Mouse (Mus musculus): ENCODE measurements around the gene Gpr84. TPM values are rescaled to one million over a fixed set of nuclear protein-coding genes. Genes with fewer than 3 reads are reported as not detected.
"Not testable (repeated sequence)": the region's sequence is repeated elsewhere in the genome, so short reads cannot be mapped to it uniquely, and the experiment has no call there.

The Gpr84 gene
- total RNA-seq, 4 experiments from 2014 or later = not detected

DNA sequence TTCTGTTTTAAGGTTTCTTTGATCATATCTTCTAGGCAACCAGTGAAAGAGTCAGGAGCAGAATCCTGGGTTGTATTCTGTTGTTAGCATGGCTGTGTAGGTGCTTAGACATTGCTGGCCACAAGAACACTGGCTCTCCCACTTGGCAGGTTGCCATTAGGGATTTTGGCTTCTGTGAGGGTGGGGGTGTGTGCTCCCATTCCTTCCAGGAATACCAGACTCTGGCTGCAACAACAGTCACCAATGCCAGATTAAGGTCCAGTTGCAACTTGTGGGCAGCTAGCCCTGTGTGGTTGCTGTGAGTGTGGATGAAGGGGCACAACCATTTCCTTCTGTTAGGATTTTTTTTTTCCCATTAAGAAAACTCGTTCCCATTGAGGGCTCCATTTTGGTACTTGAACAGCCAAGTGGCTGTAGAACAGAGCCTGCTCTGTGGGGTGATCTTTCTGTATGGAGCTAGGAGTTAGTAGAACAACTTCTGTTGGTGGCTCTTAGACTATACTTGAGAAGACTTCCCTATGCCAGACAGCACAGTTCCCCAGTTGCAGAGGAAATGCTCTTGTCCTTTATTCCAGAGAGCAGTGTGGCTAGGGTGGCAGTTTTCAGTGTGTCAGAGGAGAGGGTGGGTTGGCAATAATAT is 24.5 kb downstream of the Gpr84 start:
- peak; percentile 44 to 52 for DNase-seq (ENCODE audit: low spot score in 2 of 2)

DNA sequence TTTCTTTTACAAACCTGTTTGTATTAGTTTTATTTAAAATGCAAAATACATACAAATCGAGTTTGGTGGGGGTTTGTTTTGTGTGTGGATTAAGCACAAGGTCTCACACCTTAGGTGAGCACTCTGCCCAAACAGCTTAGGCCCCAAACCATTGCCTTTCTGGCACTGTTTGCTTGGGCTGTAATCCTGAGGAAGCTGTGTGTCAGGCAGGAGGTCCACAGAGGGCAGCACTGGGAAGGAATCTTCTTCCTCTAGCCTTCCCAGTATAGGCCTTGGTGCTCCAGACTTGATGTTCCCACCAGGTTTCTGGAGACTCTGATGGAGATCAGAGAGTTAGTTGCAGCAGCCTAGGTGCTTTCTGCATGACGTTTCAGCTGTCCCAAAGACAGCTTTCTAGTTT is 25.8 kb downstream of the Gpr84 start:
- no peak for DNase-seq (ENCODE audit: low spot score in 2 of 2)

DNA sequence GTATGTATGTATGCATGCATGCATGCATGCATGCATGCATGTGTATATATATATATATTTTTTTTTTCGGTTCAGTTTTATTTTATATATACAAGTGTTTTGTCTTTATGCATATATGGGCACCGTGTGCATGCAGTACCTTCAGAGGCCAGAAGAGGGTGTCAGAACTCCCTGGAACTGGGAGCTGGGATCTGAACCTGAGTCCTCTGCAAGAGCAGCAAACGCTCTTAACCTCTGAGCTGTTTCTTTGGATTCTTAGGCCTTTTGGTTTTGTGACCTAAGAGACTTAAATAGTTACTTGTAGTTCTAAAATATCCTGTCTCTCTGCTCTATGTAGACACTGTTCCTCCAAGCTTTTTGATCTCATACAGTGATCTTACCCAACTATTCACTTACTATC is 26.3 kb downstream of the Gpr84 start:
- peak in 1 of 2 experiments; percentile 33 for DNase-seq (ENCODE audit: low spot score in 2 of 2)

DNA sequence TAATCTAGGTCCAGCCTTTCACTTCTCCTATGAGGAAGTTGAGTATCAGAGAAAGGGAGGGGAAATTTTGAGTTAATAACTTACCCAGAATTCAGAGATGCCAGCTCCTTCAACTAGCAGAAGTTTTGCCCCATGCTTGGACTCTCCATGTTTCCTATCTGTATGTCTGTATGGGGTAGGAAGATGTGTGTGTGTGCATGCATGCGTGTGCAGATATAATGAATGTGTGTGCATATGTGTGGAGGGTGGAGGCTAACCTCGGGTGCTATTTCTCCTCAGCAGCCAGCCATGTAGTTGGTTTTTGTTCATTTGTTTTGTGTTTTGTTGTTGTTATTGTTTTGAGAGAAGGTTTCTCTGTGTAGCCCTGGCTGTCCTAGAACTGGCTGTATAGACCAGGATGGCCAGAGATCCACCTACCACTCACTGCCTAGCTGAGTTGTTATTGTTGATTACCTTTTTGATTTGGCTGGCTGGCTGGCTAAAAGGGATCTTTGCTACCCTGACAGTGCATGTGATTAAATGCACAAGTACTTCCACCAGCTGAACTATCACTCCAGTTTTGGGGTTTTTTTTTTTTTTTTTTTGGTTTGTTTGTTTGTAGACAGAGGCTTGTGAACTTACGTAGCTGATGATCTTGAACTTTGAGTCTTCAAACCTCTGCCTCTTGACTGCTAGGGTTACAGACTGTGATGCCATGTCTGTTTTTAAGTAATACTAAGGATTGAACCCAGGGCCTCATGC is 28.8 kb downstream of the Gpr84 start:
- no peak for DNase-seq (ENCODE audit: low spot score in 2 of 2)

DNA sequence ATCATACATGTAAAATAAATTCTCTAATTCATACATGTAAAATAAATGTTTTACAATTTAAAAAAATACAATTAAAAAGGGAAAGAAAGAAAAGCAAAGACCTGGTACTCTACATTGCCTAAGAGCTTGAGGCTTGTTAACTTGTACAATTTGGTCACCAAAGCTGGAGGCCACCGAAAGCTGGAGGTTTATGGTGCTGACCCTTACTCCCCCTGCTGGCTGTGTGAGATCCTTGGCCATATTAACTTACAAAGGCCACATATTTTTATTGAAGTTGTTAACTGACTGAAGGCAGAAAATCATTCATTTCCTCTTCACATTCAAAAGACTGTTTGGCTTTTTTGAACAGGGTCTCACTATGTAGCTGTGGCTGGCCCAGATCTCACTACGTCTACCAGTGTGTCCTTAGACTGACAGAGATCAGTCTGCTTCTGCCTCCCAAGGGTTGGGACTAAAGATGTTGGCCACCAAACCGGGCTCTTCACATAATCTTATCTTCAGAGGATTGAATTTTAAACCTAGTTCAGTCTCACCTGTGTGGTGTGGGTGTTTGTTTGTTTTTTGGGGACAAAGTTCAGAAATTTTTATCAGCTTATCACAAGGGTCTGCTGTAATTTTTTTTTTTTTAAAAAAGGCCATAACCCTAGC is 29.5 kb downstream of the Gpr84 start:
- no peak for DNase-seq (ENCODE audit: low spot score in 2 of 2)

DNA sequence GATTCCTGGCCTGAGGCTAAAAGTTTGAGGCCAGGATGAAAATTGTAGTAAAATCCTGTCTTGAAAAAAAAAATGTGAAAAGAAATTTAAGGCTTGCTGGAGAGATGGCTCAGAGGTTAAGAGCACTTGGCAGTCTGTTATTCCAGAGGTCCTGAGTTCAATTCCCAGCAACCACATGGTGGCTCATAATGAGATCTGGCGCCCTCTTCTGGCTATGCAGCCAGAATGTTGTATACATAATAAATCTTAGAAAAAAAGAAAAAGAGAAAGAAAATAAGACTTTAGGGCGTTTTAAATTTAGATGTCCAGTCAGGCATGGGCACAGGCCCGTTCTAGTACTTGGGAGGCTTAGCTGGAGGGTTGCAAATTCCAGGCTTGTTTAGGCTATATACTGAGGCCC is 30.7 kb downstream of the Gpr84 start:
- no peak for DNase-seq (ENCODE audit: low spot score in 2 of 2)

DNA sequence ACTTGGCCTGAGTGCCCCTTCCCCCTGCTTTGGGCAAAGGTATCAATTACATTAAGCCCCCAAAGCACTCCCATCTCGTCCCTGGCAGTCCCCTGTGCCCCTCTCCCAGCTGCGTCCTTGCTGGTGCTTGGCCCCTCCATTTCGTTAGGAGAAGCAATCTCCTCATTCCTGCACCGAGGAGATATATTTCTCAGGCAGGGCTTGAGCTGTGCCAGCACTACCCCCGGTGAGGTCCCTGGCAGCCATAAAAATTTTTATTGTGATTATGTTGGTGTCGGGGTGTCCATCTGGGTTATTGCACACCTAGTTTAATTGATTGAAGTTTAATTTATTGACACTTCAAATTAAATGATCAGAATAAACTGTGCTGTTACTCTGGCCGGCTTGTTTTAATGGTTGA is 32.5 kb downstream of the Gpr84 start:
- DNase-seq (ENCODE audit: low spot score in 2 of 2) = no peak

DNA sequence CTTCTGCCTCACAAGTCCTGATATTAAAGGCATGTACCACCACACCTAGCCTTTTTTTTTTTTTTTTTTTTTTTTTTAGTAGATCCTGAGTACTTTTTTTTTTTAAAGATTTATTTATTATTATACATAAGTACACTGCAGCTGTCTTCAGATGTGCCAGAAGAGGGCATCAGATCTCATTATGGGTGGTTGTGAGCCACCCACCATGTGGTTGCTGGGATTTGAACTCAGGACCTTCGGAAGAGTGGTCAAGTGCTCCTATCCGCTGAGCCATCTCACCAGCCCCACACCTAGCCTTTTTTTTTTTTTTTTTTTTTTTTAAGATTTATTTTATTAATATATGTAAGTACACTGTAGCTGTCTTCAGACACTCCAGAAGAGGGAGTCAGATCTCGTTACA is 34.5 kb downstream of the Gpr84 start:
- not testable (repeated sequence) for DNase-seq (ENCODE audit: low spot score in 2 of 2)

DNA sequence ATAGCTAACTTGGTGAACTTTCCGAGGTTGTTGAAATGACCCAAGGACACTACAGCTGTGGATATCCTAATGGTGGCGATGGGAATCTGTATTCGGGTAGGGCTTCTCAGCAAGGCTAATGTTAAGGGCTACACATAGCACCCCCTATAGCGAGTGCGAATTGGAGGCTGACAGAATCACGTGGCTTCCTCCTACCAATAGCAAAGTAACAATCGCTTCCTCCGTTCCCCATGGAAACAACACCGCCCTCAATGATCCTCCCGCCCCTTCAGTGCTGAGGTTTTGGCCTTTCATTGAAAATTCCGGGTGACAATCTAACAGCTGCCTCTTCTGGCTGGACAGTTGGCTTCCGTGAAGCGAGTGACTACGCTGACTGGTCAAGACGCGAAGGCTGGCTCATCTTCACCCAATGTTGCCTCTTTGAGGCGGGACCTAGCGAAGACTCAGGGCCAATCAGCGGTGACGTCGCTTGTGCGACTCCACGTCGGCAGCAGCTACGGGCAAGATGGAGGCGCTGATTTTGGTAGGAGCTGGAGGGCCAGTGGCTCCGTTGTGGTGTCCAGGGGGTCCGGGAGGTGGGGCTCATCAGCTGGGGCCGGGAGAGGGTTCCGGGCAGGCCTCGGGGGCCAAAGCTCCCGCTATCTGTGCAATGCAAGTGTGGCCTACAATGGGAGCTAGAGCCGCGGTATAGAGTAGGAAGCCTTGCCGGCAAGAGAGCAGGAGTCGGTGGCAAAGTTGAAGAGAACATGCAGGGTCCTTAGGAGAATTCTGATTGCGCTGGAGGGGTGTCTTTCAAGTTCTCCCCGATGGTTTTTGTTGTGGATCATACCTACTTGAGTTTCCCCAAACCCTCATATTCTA is 37.8 kb downstream of the Gpr84 start, which contains the start of gene Copz1:
Gene Copz1, plus strand, starts transcription at position 296 of the 861 bp plus-strand sequence.
- DNase-seq (ENCODE audit: low spot score in 2 of 2) = peak; percentile 94 to 96

DNA sequence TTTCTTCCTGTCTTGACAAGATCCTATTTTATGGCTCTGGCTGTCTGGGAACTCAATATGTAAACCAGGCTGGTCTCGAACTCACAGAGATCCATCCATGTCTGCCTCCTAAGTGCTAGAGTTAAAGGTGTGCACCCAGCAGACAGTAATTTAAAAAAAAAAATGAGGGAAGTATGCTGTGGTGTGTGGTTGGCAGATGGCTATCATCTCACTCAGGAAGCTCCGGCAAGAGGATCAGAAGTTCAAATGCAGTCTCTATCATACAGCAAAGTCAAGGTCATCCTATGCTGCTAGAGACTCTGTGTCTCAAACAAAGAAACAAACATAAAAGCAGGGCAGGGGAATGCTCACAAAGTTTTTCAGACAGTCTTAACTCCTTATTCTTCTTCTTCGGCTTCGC is 41.5 kb downstream of the Gpr84 start:
- no peak for DNase-seq (ENCODE audit: low spot score in 2 of 2)

DNA sequence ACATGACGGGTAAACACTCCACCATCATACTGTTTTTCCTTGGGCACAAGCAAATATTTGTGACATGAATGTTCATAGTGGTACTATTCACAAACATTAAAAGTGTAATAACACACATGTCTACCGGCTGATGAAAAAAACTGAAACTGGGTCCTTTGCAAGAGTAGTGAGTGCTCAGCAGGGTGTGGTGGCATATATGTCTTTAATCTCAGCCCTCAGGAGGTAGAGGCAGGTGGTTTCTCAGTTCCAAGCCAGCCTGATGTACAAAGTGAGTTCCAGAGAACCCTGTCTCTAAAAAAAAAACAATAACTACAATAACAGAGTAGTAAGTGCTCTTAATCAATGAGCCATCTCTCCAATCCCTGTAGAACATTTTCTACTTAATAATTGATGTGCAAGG is 45.6 kb downstream of the Gpr84 start:
- DNase-seq (ENCODE audit: low spot score in 2 of 2) = no peak

DNA sequence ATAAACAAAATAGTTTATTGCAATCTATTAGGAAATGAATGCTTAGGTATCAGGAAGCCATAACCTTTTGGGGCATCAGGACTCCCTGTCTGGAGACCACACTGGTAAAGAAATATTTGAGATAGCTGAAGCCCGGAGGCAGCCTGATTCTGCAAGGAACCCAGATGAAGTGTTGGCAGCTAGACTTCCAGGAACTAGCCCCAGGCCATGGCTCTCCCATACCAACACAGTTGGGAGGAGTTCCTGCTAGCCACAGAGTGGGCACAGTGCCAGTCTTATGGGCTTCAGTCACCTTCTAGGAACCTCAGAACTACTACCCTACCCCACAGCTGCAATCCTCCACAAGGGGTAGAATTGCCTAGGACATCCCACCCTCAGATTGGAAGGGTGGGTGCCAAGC is 50.4 kb downstream of the Gpr84 start:
- no peak for DNase-seq (ENCODE audit: low spot score in 2 of 2)

DNA sequence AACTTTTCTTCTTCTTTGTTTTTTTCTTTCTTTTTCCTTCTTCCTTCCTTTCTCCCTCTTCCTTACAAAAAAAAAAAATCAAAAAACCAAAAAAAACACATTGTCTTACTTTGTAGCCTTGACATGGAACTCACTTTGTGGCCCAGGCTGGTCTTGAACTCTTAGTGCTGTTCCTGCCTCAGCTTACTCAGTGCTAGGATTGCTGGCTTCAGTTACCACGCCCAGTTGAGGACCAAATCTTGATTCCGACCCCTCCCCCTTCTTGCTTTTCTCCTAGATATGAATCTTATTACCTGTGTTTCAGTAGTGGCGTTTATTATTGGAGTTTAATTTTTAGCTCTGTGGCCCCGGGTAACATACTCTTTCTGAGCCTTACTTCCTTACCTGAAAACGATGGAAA is 51.2 kb downstream of the Gpr84 start:
- DNase-seq (ENCODE audit: low spot score in 2 of 2) = no peak

Small RNA genes within 50 kb of the gene (microRNA-seq; reads per million reads assigned to microRNA genes)
- gene Mir148b = 70.7 reads per million, percentile 45 among the genes with 10 or more reads in this experiment
- gene Mir6963 = not detected

Other genes starting within 250 kb of the Gpr84 start
- 10 to 100 TPM in 3 of 4 experiments, 1 to 10 TPM in 1; 10.0 to 19.3 (median 12.3) TPM for gene Smug1, start 143.5 kb downstream of the Gpr84 start, total RNA-seq (2022)
- gene Cbx5, start 70.8 kb downstream of the Gpr84 start, total RNA-seq (2022) = 10 to 100 TPM; 25.0 to 34.2 (median 28.9) TPM
- gene Hnrnpa1, start 70.2 kb downstream of the Gpr84 start, total RNA-seq (2022) = 100 to 1,000 TPM in 1 of 4 experiments, 10 to 100 TPM in 3; 82.7 to 111 (median 89.3) TPM
- not detected for gene Nfe2, start 52.2 kb downstream of the Gpr84 start, total RNA-seq (2022)
- gene Copz1, start 37.9 kb downstream of the Gpr84 start, total RNA-seq (2022) = 10 to 100 TPM; 34.7 to 39.4 (median 35.6) TPM
- 1 to 10 TPM; 5.7 to 6.4 (median 5.9) TPM for gene Zfp385a, start 29.5 kb upstream of the Gpr84 start, total RNA-seq (2022)
- gene Itga5, start 56.2 kb upstream of the Gpr84 start, total RNA-seq (2022) = 1 to 10 TPM; 4.0 to 4.9 (median 4.5) TPM
- not detected for gene Gtsf1, start 119.9 kb upstream of the Gpr84 start, total RNA-seq (2022)
- not detected for gene Gtsf2, start 137.9 kb upstream of the Gpr84 start, total RNA-seq (2022)
- 1 to 10 TPM in 1 of 4 experiments, under 1 TPM in 3; 0.27 to 1.0 (median 0.63) TPM for gene Nckap1l, start 143.2 kb upstream of the Gpr84 start, total RNA-seq (2022)
- gene Pde1b, start 192.4 kb upstream of the Gpr84 start, total RNA-seq (2022) = under 1 TPM; 0.41 to 0.52 (median 0.46) TPM
- gene Ppp1r1a, start 227.4 kb upstream of the Gpr84 start, total RNA-seq (2022) = 100 to 1,000 TPM in 2 of 4 experiments, 10 to 100 TPM in 2; 77.3 to 125 (median 101) TPM

Data from gastrocnemius, adult 8-10 months (tissue).